Mouse (Mus musculus) MN1 (cell line): ENCODE results near the gene Zbtb2.

Experiments used
- DNase-seq: peaks from one replicate; pipeline ENCODE4 v3.0.0-alpha.2; 2016; ENCODE audit warnings: low spot score

Zbtb2 gene

GRCm38 (mm10) chr10:4332228-4332979 is 55.5 kb downstream of the Zbtb2 start:
- DNase-seq = no peak

- no peak for DNase-seq
Measured at GRCm38 (mm10) chr10:4327716-4328115, 60.2 kb downstream of the Zbtb2 start.

GRCm38 (mm10) chr10:4325562-4325961 is 62.3 kb downstream of the Zbtb2 start:
- DNase-seq = no peak

- DNase-seq = no peak
Measured at GRCm38 (mm10) chr10:4323885-4324284, 64.0 kb downstream of the Zbtb2 start.
